Mouse (Mus musculus): Measurements from ENCODE around the gene Dusp12.

DNA sequence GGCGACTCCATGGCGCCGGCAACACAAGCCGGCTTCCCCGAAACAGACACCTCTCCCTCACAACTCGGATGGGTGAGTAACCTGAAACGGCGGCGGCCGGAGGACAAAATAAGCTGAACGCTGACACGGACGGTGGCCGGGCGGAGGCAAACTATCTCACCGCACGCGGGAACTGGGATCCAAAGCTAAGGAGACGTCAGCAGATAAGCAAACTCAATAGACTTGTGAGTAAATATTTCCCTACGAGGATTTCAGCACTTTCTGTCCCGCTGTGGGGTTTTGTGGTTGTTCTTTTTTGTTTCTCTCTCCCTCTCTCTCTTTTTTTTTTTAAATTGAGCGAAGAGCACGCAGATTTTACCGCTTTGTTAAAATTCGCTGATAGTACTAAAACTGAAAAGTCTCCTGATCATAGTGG is 17.6 kb downstream of the Dusp12 start, which contains the start of gene Atf6:
- TF ChIP-seq CTCF (IDR thresholded peaks at IDR 0.05; ENCODE audit: extremely low read depth, insufficient read depth, low read length) (no peak), POLR2A (IDR thresholded peaks at IDR 0.05; ENCODE audit: extremely low read depth, insufficient read depth, low read length) (peak; percentile 52; the same call in 1 of the 2 replicates)

Data from cortical plate, adult 2 months (tissue).